Mouse (Mus musculus) forebrain, embryonic 12.5 days (tissue): Measurements from ENCODE around the gene Nhlh1. TPM values are rescaled to one million over a fixed set of nuclear protein-coding genes. Genes with fewer than 3 reads are reported as not detected.
A peak's percentile ranks its signal among the peaks of the same experiment; 100 is the strongest.

Experiments
- ATAC-seq: fragments of 200-750 bp; cut with Nextera tagmentation; 2 replicates; pipeline ENCODE4 v1.8.0; 2017; ENCODE audit warnings: moderate TSS enrichment; ENCODE audit not compliant: low FRiP score
- H3K27ac ChIP-seq: fragments of 300-500 bp; sonication (generic); 2 replicates; pipeline ENCODE4 v1.5.1; 2016; ENCODE audit warnings: mild to moderate bottlenecking
- H3K27me3 ChIP-seq: fragments of 300-500 bp; sonication (generic); 2 replicates; pipeline ENCODE4 v1.6.1; 2016; ENCODE audit warnings: mild to moderate bottlenecking
- H3K36me3 ChIP-seq: fragments of 300-500 bp; sonication (generic); replicated peaks from 2 replicates; pipeline ENCODE4 v1.6.1; 2016; ENCODE audit warnings: mild to moderate bottlenecking
- H3K4me1 ChIP-seq: fragments of 300-500 bp; sonication (generic); 2 replicates; pipeline ENCODE4 v1.6.1; 2016
- H3K4me2 ChIP-seq: fragments of 300-500 bp; sonication (generic); 2 replicates; pipeline ENCODE4 v1.6.1; 2016; ENCODE audit warnings: mild to moderate bottlenecking, moderate library complexity
- H3K4me3 ChIP-seq: fragments of 300-500 bp; sonication (generic); replicated peaks from 2 replicates; pipeline ENCODE4 v1.5.1; 2016; ENCODE audit warnings: mild to moderate bottlenecking
- H3K9ac ChIP-seq: fragments of 300-500 bp; sonication (generic); 2 replicates; pipeline ENCODE4 v1.6.1; 2016; ENCODE audit warnings: mild to moderate bottlenecking
- H3K9me3 ChIP-seq: fragments of 300-500 bp; sonication (generic); 2 replicates; pipeline ENCODE4 v1.6.1; 2016
- WGBS: fragments of 180-500 bp; shearing (Covaris S2); methylation state at CpG from one replicate; pipeline ENCODE4 v1.1.7; 2016; 5-methylcytosine and 5-hydroxymethylcytosine counted together
- polyA plus RNA-seq: library from polyadenylated mRNA; unstranded; fragments of >200 nt; fragmentation: Nextera tagmentation; extraction: Ambion mirVana; gene quantifications from 2 replicates; pipeline ENCODE4 v1.2.1, GENCODE M21; 2016

Nhlh1 gene
- polyA plus RNA-seq, 1 experiment from 2014 or later: 9.8 TPM

DNA sequence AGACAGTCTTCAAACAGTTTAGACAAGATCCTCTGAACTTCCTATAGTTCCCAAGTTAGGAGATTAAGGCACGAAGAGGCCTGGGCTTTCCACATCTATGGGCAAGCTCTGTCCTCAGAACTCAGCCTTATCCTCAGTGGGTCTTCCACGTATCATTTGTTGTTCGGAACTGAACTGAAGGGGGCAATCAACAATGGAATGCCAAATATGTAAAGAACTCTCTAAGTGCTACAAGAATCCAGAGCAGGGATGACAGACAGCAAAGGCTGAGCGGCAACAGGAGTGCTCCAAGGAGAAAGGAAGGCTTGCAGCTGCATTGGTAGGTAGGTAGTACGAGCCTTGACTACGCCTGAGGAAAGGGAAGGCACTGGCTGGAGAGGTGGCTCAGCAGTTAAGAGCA is 12.9 kb upstream of the Nhlh1 start:
- Histone ChIP-seq H3K36me3 (peaks cover 100% of the 10 kb centered on the region), H3K4me3 (no peak overlapping the region)

GRCm38 (mm10) chr1:172064613-172065141 is 7.3 kb upstream of the Nhlh1 start:
- 73% methylated on average over 13 of the region's 13 CpGs for WGBS
- no peak overlapping the region for H3K4me2 ChIP-seq
- ATAC-seq: peak; percentile 20; the same call in 1 of the 2 replicates
- H3K36me3 ChIP-seq: peaks cover 56% of the 10 kb centered on the region
- no peak overlapping the region for H3K9ac ChIP-seq
- H3K4me1 ChIP-seq: peaks cover 28% of the 10 kb centered on the region
- no peaks in the 10 kb centered on the region for H3K9me3 ChIP-seq
- H3K27me3 ChIP-seq: no peaks in the 10 kb centered on the region
- peak overlapping the region; percentile 46 for H3K27ac ChIP-seq
- no peak overlapping the region for H3K4me3 ChIP-seq

More for the DNA sequence above, 12.9 kb upstream of the Nhlh1 start:
- Histone ChIP-seq H3K27ac (no peak overlapping the region), H3K9me3 (no peaks in the 10 kb centered on the region), H3K4me1 (peaks cover under 1% of the 10 kb centered on the region; the same call in 1 of the 2 replicates), H3K4me2 (no peak overlapping the region), H3K27me3 (no peaks in the 10 kb centered on the region), H3K9ac (no peak overlapping the region)
- no peak for ATAC-seq
- WGBS: 82% methylated on average over 6 of the region's 6 CpGs

DNA sequence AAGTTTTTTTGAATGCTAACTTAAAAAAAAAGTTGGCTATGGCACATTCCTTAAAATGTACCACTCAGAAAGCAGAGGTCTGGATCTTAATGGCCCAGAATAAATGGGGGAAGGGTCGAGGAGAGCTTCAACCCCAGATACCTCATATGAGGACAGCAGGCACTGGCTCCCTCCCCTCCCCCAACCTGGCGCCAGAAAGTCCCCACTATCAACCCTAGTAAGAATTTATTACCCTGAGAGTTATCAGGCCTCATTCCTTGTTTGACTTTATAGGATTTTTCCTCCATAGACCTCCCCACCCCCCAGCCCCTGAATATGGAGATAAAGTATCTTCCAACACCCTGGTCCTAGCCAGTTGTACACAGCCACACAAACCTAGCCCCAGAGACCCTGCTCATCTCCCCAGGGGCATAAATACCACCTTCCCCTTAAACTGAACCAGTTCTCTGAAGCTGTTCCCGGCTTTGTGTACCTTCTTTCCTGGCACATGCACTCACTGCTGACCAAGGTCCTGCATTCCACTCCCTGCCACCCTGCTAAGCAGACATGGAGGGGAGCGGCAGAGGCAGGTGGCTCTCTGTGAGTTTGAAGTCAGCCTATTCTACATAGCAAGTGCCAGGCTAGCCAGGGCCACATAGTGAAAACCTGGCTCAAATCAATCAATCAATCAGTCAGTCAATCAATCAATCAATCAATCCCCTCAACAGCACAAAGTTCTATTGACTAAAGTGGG is 6.1 kb upstream of the Nhlh1 start:
- H3K9me3 ChIP-seq: no peaks in the 10 kb centered on the region
- no peak overlapping the region for H3K4me2 ChIP-seq
- no peak overlapping the region for H3K9ac ChIP-seq
- peaks cover 35% of the 10 kb centered on the region for H3K4me1 ChIP-seq
- H3K4me3 ChIP-seq: no peak overlapping the region
- 69% methylated on average over 4 of the region's 4 CpGs for WGBS
- no peaks in the 10 kb centered on the region; the same call in 1 of the 2 replicates for H3K27me3 ChIP-seq
- no peak for ATAC-seq
- peaks cover 44% of the 10 kb centered on the region for H3K36me3 ChIP-seq
- 0 out of 2 replicates have a peak overlapping the region, but pooled peaks have one; percentile 13 for H3K27ac ChIP-seq

DNA sequence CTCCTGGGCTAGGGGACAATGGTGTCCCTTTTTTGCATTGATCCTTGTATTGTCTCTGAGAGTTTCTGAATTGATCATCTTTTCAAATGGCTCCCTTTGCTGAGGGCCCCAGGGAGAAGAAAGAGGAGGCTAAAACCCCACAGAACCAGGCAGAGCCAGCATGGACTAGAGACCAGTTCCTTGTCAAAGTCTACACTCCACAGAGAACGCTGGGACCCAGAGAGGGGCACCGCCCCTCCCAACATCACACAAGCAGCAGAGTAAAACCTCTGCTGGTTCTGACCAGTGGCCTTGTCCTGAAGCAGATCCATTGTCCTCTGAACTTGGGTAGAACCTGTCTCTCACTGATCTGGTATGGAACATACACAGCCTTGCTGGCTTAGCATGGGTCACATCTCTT is 4.7 kb upstream of the Nhlh1 start:
- H3K4me1 ChIP-seq: peaks cover 48% of the 10 kb centered on the region

GRCm38 (mm10) chr1:172061217-172061616 is 3.8 kb upstream of the Nhlh1 start:
- ATAC-seq: peak; percentile 39
- 23% methylated on average over 8 of the region's 8 CpGs for WGBS
- no peaks in the 10 kb centered on the region for H3K9me3 ChIP-seq
- peaks cover 22% of the 10 kb centered on the region for H3K36me3 ChIP-seq
- H3K4me3 ChIP-seq: no peak overlapping the region
- peaks cover 49% of the 10 kb centered on the region for H3K4me1 ChIP-seq
- H3K27me3 ChIP-seq: peaks cover 7% of the 10 kb centered on the region
- no peak overlapping the region for H3K4me2 ChIP-seq
- no peak overlapping the region for H3K9ac ChIP-seq
- peak overlapping the region; percentile 81 for H3K27ac ChIP-seq

More for the DNA sequence above, 4.7 kb upstream of the Nhlh1 start:
- ATAC-seq: no peak
- peaks cover under 1% of the 10 kb centered on the region; the same call in 1 of the 2 replicates for H3K27me3 ChIP-seq
- H3K4me2 ChIP-seq: no peak overlapping the region
- 69% methylated on average over 2 of the region's 2 CpGs for WGBS
- no peak overlapping the region for H3K9ac ChIP-seq
- no peak overlapping the region for H3K27ac ChIP-seq
- H3K36me3 ChIP-seq: peaks cover 31% of the 10 kb centered on the region
- H3K9me3 ChIP-seq: no peaks in the 10 kb centered on the region
- H3K4me3 ChIP-seq: no peak overlapping the region

GRCm38 (mm10) chr1:172060659-172061058 is 3.3 kb upstream of the Nhlh1 start:
- Histone ChIP-seq H3K27me3 (peaks cover 12% of the 10 kb centered on the region), H3K9me3 (no peaks in the 10 kb centered on the region), H3K4me3 (no peak overlapping the region), H3K9ac (no peak overlapping the region), H3K4me1 (peaks cover 54% of the 10 kb centered on the region), H3K4me2 (no peak overlapping the region), H3K27ac (peak overlapping the region; percentile 81), H3K36me3 (peaks cover 16% of the 10 kb centered on the region)
- ATAC-seq: peak; percentile 51; the same call in 1 of the 2 replicates
- WGBS: 46% methylated on average over 4 of the region's 4 CpGs

DNA sequence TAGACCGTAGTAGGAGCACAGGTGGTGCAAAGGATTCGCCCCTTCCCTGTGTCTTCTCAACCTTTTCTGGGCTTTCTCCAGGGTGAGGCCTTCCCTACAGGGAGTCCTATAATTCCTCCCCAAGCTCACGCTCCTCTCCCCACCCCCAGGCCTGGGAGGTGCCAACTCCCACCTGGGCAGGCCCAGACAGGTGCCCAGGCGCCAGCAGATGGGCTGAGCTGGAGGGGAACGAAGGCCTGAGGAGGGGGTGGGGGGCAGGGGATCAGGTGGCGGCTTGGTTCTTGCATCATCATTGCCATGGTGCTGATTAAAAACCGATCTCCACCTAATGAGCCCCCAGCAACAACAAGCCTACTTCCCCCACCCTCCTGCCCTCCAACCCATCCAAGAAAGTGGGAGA is 1.5 kb upstream of the Nhlh1 start:
- Histone ChIP-seq H3K9ac (no peak overlapping the region), H3K9me3 (no peaks in the 10 kb centered on the region), H3K4me3 (no peak overlapping the region), H3K36me3 (no peaks in the 10 kb centered on the region), H3K4me2 (0 out of 2 replicates have a peak overlapping the region, but pooled peaks have one; percentile 19), H3K4me1 (peaks cover 55% of the 10 kb centered on the region), H3K27me3 (peaks cover 27% of the 10 kb centered on the region), H3K27ac (peak overlapping the region; percentile 81)
- 0 out of 2 replicates have a peak, but pooled peaks have one; percentile 15 for ATAC-seq
- 55% methylated on average over 7 of the region's 7 CpGs for WGBS

- Histone ChIP-seq H3K27me3 (peaks cover 33% of the 10 kb centered on the region), H3K4me3 (no peak overlapping the region), H3K36me3 (no peaks in the 10 kb centered on the region), H3K4me2 (peak overlapping the region; percentile 19), H3K9me3 (no peaks in the 10 kb centered on the region), H3K9ac (no peak overlapping the region), H3K27ac (peak overlapping the region; percentile 81), H3K4me1 (peaks cover 58% of the 10 kb centered on the region)
- WGBS: 48% methylated on average over 6 of the region's 6 CpGs
- no peak for ATAC-seq
Measured at GRCm38 (mm10) chr1:172058321-172058720, 948 bp upstream of the Nhlh1 start.

DNA sequence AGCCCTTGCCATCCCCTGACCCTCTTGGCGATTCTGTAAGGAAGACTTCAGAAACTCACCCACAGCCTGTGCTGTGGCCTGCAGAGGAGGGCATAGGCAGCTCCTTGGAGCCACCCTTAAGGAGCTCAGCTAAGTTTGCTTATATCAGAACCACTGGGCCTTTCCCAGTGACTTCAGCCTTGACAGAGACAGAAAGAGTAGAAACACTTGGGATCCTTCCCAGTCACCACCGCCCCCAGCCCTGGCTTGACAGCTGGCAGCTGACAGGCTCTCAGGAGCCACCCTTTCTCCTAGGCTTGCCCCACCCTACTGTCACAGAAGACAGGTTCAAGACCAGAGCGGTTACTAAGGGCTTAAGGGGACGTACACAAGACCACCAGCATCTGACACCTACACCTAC is 1.1 kb downstream of the Nhlh1 start:
- peak overlapping the region; percentile 42 for H3K4me3 ChIP-seq
- no peak overlapping the region for H3K27ac ChIP-seq
- peaks cover 67% of the 10 kb centered on the region for H3K4me1 ChIP-seq
- no peak for ATAC-seq
- H3K36me3 ChIP-seq: 0 out of 2 replicates have a peak, but pooled peaks cover 4% of the 10 kb centered on the region
- no peaks in the 10 kb centered on the region for H3K9me3 ChIP-seq
- peaks cover 49% of the 10 kb centered on the region for H3K27me3 ChIP-seq
- peak overlapping the region; percentile 21; the same call in 1 of the 2 replicates for H3K9ac ChIP-seq
- WGBS: 76% methylated on average over 4 of the region's 4 CpGs
- peak overlapping the region; percentile 70 for H3K4me2 ChIP-seq

DNA sequence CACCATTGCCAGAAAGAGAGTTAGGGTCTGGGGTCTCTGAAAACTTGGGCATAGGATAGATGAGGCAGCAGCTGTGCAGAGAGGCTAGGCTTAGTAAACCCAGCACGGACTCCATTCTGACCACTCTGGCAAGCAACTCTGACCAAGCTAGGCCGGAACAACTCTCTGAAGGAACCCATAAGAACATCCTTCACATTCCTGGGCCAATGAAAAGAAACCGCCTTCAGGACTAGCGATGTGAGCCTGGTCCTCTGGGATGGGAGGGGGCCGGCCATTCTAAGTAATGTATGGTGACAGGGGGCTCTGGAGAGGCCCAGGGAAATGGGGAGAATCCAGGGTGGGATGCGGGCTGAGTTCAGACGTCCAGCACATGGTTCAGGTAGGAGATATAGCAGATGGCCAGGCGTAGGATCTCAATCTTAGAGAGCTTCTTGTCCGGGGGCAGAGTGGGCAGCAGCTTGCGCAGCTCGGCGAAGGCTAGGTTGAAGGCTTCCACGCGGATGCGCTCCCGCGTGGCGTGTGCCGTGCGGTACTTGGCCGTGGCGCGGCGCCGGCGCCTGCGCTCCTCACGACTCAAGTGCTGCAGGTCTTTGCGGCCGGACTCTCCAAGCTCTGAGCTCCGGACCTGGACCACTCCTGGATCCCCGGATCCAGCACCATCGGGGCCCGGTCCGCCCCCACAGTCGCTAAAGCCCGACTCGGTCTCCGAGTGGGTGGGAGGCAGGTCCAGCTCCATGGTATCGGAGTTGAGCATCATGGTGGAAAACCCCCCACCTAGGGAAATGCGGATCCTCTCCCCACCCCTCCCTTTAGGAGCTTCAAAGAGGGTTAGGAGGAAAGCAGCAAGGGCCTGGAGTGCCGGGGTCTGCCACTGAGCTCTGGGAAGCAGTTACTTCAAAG is 3.6 kb downstream of the Nhlh1 start:
- peak overlapping the region; percentile 42 for H3K4me3 ChIP-seq
- 2% methylated on average over 39 of the region's 42 CpGs for WGBS
- peaks cover 65% of the 10 kb centered on the region for H3K4me1 ChIP-seq
- peak overlapping the region; percentile 62 for H3K9ac ChIP-seq
- no peak for ATAC-seq
- peaks cover 49% of the 10 kb centered on the region for H3K27me3 ChIP-seq
- H3K36me3 ChIP-seq: 0 out of 2 replicates have a peak, but pooled peaks cover 4% of the 10 kb centered on the region
- H3K27ac ChIP-seq: no peak overlapping the region
- peak overlapping the region; percentile 70 for H3K4me2 ChIP-seq
- H3K9me3 ChIP-seq: no peaks in the 10 kb centered on the region

DNA sequence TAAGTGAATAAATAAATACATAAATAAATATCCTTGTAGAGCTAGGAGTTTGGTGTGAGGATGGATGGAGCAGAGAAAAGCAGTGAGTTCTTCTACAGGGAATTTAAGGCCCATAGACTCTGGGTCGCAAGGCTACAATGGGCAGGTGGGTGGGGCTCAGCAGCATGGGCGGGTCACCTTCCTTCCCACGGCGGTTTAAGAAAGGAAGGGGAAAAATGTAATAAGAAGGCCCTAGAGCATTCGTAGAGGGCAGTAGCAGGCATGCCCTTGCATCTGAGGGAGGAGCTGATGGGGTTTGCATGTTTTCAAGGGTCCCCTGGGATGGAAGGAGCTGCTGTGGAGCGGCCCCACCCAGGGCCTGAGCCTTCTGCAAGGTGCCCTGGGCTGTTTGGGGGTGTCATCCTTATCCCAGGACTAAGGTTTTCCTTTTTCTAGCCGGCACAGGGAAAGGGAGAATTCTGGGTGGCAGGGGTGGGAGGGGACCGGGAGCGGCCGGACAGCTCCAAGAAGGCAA is 4.5 kb downstream of the Nhlh1 start:
- Histone ChIP-seq H3K9me3 (no peaks in the 10 kb centered on the region), H3K27ac (no peak overlapping the region), H3K4me2 (peak overlapping the region; percentile 70), H3K36me3 (0 out of 2 replicates have a peak, but pooled peaks cover 4% of the 10 kb centered on the region), H3K9ac (no peak overlapping the region), H3K27me3 (peaks cover 49% of the 10 kb centered on the region), H3K4me1 (peaks cover 65% of the 10 kb centered on the region), H3K4me3 (peak overlapping the region; percentile 42)
- 16% methylated on average over 9 of the region's 10 CpGs for WGBS
- no peak for ATAC-seq
